Comparison of ENCODE assay signal across 8 mouse cellular contexts in the genomic region with DNA sequence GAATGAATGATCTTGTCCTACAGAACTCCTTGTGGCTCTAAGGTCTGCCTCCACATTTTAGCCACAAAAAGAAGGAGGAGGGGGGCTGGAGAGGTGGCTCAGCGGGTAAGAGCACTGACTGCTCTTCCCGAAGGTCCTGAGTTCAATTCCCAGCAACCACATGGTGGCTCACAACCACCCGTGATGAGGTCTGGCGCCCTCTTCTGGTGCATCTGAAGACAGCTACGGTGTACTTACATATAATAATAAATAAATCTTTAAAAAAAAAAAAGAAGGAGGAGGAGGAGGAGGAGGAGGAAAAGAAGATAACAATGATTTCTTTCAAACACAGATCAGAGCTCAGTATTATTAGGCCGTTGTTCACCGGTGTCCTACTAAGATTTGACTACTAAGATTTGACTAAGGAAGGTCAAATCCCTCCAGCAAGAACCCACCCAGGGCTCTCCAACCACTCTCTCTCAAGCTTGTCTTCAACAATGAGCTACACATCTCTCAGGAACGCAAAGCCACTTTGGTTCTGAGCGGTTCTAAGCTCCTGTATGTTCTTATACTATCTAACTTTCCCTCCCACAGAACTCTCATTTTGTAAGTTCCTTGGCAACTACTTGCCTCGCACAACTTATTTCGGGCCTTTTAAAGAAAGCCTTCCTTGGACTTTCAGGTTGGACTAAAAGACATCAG. TPM values are rescaled to one million over a fixed set of nuclear protein-coding genes. Genes with fewer than 3 reads are reported as not detected.
DNase-seq lines count a peak whose midpoint lies in the region; ATAC-seq and TF ChIP-seq lines count a peak whose summit lies in the region.

Gene Cpsf3 (plus strand): TSS at position 631 of the 681 bp plus-strand sequence.

- H3K4me1 ChIP-seq in spleen, adult 2 months (ENCODE audit: control insufficient read depth, insufficient read depth, insufficient read length): no peaks in the 10 kb centered on the region; the same call in 1 of the 2 replicates
- peaks cover 30% of the 10 kb centered on the region for H3K4me1 ChIP-seq in midbrain, embryonic 13.5 days (replicated peaks)

- no peaks in the 10 kb centered on the region for H3K9me3 ChIP-seq in midbrain, embryonic 13.5 days

- DNase-seq in spleen, adult 2 months (ENCODE audit: low read depth in 1 of 2, low spot score in 2 of 2): no peak
- DNase-seq in spleen, postnatal 14 days (ENCODE audit: low spot score in 2 of 2): no peak
- no peak for DNase-seq in brain, embryonic 14.5 days (ENCODE audit: low read depth)
- DNase-seq in layer of hippocampus, postnatal 10 days (ENCODE audit: low spot score in 2 of 2): no peak
- DNase-seq in spleen, adult 12 weeks (ENCODE audit: low spot score): no peak
- DNase-seq in cerebellum, adult 8-10 months: no peak

- H3K27me3 ChIP-seq in spleen, adult 2 months (ENCODE audit: control insufficient read depth, insufficient read depth, low read length): no peaks in the 10 kb centered on the region
- H3K27me3 ChIP-seq in midbrain, embryonic 13.5 days: no peaks in the 10 kb centered on the region

- peak within 1 kb of the TSS; percentile 96 for H3K27ac ChIP-seq in spleen, adult 2 months (ENCODE audit: insufficient read depth, low read length)
- H3K27ac ChIP-seq in midbrain, embryonic 13.5 days: peak within 1 kb of the TSS; percentile 90

- H3K4me2 ChIP-seq in midbrain, embryonic 13.5 days (replicated peaks): peak within 1 kb of the TSS; percentile 78

- peak within 1 kb of the TSS; percentile 82 for H3K4me3 ChIP-seq in spleen, adult 2 months (ENCODE audit: extremely low read depth, insufficient read depth, insufficient read length)
- H3K4me3 ChIP-seq in midbrain, embryonic 13.5 days (replicated peaks): peak within 1 kb of the TSS; percentile 71

- peaks cover 1% of the 10 kb centered on the region; the same call in 1 of the 2 replicates for H3K36me3 ChIP-seq in spleen, adult 2 months (ENCODE audit: control insufficient read depth, insufficient read depth, low read length)
- H3K36me3 ChIP-seq in midbrain, embryonic 13.5 days: 0 out of 2 replicates have a peak, but pooled peaks cover 3% of the 10 kb centered on the region

- ATAC-seq in granulocyte monocyte progenitor cell, adult 5-6 weeks (replicated peaks; ENCODE audit: poor library complexity, severe bottlenecking): no peak
- no peak for ATAC-seq in midbrain, embryonic 13.5 days

- no peak for TF ChIP-seq CTCF in spleen, adult 2 months (IDR thresholded peaks at IDR 0.05; ENCODE audit: extremely low read depth, insufficient read depth, insufficient read length, insufficient replicate concordance)
- 0 out of 2 replicates have a peak, but pooled peaks have one; percentile 2 for TF ChIP-seq CTCF in brain, embryonic 14.5 days (IDR thresholded peaks at IDR 0.05; ENCODE audit: borderline replicate concordance, extremely low read depth, insufficient read depth, insufficient read length)

- no peak for TF ChIP-seq POLR2A in spleen, adult 2 months (IDR thresholded peaks at IDR 0.05; ENCODE audit: low read depth, low read length)
- no peak for TF ChIP-seq POLR2A in brain, embryonic 14.5 days (IDR thresholded peaks at IDR 0.05; ENCODE audit: borderline replicate concordance, extremely low read depth, insufficient read depth, insufficient read length, poor library complexity, severe bottlenecking)

- 62% methylated on average over 11 of the region's 11 CpGs for WGBS in spleen, adult 2 months
- WGBS in midbrain, embryonic 13.5 days: 57% methylated on average over 11 of the region's 11 CpGs

- H3K9ac ChIP-seq in midbrain, embryonic 13.5 days (replicated peaks): peak within 1 kb of the TSS; percentile 82

RNA-seq across cellular contexts. Expression of gene Cpsf3, which starts in this region (rescaled TPM):
- polyA plus RNA-seq in spleen, adult 2 months (2012; rRNA removed): 25.4 and 26.2 TPM in 2 replicates
- 78.3 and 80.1 TPM in 2 replicates for polyA plus RNA-seq in brain, embryonic 14.5 days (2012; rRNA removed)
- total RNA-seq in granulocyte monocyte progenitor cell, adult 5-6 weeks (2014; fragmentation: Nextera tagmentation): 123 and 125 TPM in 2 replicates
- 100 and 103 TPM in 2 replicates for total RNA-seq in granulocyte monocyte progenitor cell, adult 5-6 weeks (2017)
- 10 to 100 TPM; 53.1 to 56.8 TPM for total RNA-seq in layer of hippocampus, postnatal 10 days (2021)
- polyA plus RNA-seq in midbrain, embryonic 13.5 days (2015; fragmentation: Nextera tagmentation; extraction: Ambion mirVana): 116 and 119 TPM in 2 replicates
